18 mouse cellular contexts compared by ENCODE assay signal in the genomic region with DNA sequence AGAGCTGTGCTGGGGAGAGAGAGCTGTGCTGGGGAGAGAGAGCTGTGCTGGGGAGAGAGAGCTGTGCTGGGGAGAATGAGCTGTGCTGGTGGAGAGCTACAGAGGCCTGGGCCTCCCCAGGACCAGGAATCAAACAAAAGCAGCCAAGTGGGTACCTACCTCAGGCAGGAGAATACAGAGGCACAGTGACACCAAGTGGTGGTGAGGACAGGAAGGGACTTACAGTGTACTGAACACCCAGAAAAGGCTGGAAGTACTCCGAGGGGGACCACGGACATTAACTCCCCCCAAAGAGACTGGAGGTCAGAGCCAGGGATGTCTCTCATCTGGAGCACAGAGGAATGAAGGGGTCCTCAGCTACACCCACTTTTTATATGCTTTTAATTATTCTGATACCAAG. TPM values are rescaled to one million over a fixed set of nuclear protein-coding genes. Genes with fewer than 3 reads are reported as not detected.
DNase-seq lines count a peak whose midpoint lies in the region; ATAC-seq and TF ChIP-seq lines count a peak whose summit lies in the region.
"Had no signal": no experiment of that assay in that cellular context is flagged by ENCODE, and none has a peak within 500 bp of the region (broad histone marks: within the 10 kb centered on the region; RNA-seq: fewer than 3 reads in every experiment).

No protein-coding gene starts in this region.

- H3K4me3 ChIP-seq in hindbrain, postnatal 0 days (ENCODE audit: low read length), result no peak overlapping the region
- no peak overlapping the region for H3K4me3 ChIP-seq in hindbrain, embryonic 13.5 days
- H3K4me3 ChIP-seq in lung, embryonic 14.5 days (ENCODE audit: low read depth, low read length), result no peak overlapping the region
- H3K4me3 ChIP-seq in embryonic facial prominence, embryonic 14.5 days (ENCODE audit: low read depth, low read length), result no peak overlapping the region
- H3K4me3 ChIP-seq: forebrain, embryonic 15.5 days; heart, embryonic 10.5 days; hindbrain, embryonic 10.5 days; liver, embryonic 15.5 days had no signal

- no peaks in the 10 kb centered on the region for H3K9me3 ChIP-seq in hindbrain, postnatal 0 days (ENCODE audit: low read length)
- no peaks in the 10 kb centered on the region for H3K9me3 ChIP-seq in hindbrain, embryonic 13.5 days
- H3K9me3 ChIP-seq in lung, embryonic 14.5 days (ENCODE audit: low read depth, low read length), result no peaks in the 10 kb centered on the region
- no peaks in the 10 kb centered on the region for H3K9me3 ChIP-seq in embryonic facial prominence, embryonic 14.5 days (ENCODE audit: control insufficient read depth, low read length)
- H3K9me3 ChIP-seq: forebrain, embryonic 15.5 days; heart, embryonic 10.5 days; hindbrain, embryonic 10.5 days; liver, embryonic 15.5 days had no signal

- H3K36me3 ChIP-seq in hindbrain, postnatal 0 days (ENCODE audit: insufficient read depth, low read length), result peaks cover 42% of the 10 kb centered on the region
- H3K36me3 ChIP-seq in hindbrain, embryonic 13.5 days, result peaks cover 82% of the 10 kb centered on the region
- peaks cover 46% of the 10 kb centered on the region; the same call in 1 of the 2 replicates for H3K36me3 ChIP-seq in lung, embryonic 14.5 days (ENCODE audit: insufficient read depth)
- H3K36me3 ChIP-seq in embryonic facial prominence, embryonic 14.5 days (ENCODE audit: control insufficient read depth, insufficient read depth, low read length), result peaks cover 62% of the 10 kb centered on the region

- no peaks in the 10 kb centered on the region for H3K4me1 ChIP-seq in hindbrain, postnatal 0 days (ENCODE audit: insufficient read depth, low read length)
- peaks cover 5% of the 10 kb centered on the region for H3K4me1 ChIP-seq in hindbrain, embryonic 13.5 days (replicated peaks)
- no peaks in the 10 kb centered on the region for H3K4me1 ChIP-seq in lung, embryonic 14.5 days (ENCODE audit: insufficient read depth)
- H3K4me1 ChIP-seq in embryonic facial prominence, embryonic 14.5 days (ENCODE audit: control insufficient read depth, insufficient read depth, low read length), result no peaks in the 10 kb centered on the region
- H3K4me1 ChIP-seq: heart, embryonic 10.5 days; hindbrain, embryonic 10.5 days had no signal

- no peak overlapping the region for H3K4me2 ChIP-seq in hindbrain, postnatal 0 days (ENCODE audit: low read depth, low read length)
- no peak overlapping the region for H3K4me2 ChIP-seq in hindbrain, embryonic 13.5 days
- H3K4me2 ChIP-seq in lung, embryonic 14.5 days, result no peak overlapping the region
- no peak overlapping the region for H3K4me2 ChIP-seq in embryonic facial prominence, embryonic 14.5 days (ENCODE audit: low read depth, low read length)
- H3K4me2 ChIP-seq: forebrain, embryonic 15.5 days; liver, embryonic 15.5 days had no signal

- peak; percentile 41 for TF ChIP-seq CTCF in hindbrain, postnatal 0 days (IDR thresholded peaks at IDR 0.05; ENCODE audit: low read depth)
- TF ChIP-seq CTCF in lung, embryonic 14.5 days (IDR thresholded peaks at IDR 0.05; ENCODE audit: low read depth), result 0 out of 2 replicates have a peak, but pooled peaks have one; percentile 11

- H3K27ac ChIP-seq in hindbrain, postnatal 0 days, result no peak overlapping the region
- H3K27ac ChIP-seq in hindbrain, embryonic 13.5 days, result no peak overlapping the region
- H3K27ac ChIP-seq in lung, embryonic 14.5 days (ENCODE audit: low read depth), result no peak overlapping the region
- H3K27ac ChIP-seq in embryonic facial prominence, embryonic 14.5 days (replicated peaks; ENCODE audit: low read depth, low read length), result no peak overlapping the region
- H3K27ac ChIP-seq: forebrain, embryonic 15.5 days; heart, embryonic 10.5 days; hindbrain, embryonic 10.5 days; liver, embryonic 15.5 days had no signal

- 89% methylated on average over 2 of the region's 2 CpGs for WGBS in hindbrain, postnatal 0 days
- WGBS in hindbrain, embryonic 13.5 days, result 81% methylated on average over 2 of the region's 2 CpGs
- 81% methylated on average over 2 of the region's 2 CpGs for WGBS in lung, embryonic 14.5 days
- WGBS in embryonic facial prominence, embryonic 14.5 days, result 91% methylated on average over 2 of the region's 2 CpGs

- H3K27me3 ChIP-seq in hindbrain, postnatal 0 days (ENCODE audit: insufficient read depth, low read length), result no peaks in the 10 kb centered on the region
- H3K27me3 ChIP-seq in hindbrain, embryonic 13.5 days, result no peaks in the 10 kb centered on the region
- H3K27me3 ChIP-seq in lung, embryonic 14.5 days (ENCODE audit: insufficient read depth, low read length), result no peaks in the 10 kb centered on the region
- no peaks in the 10 kb centered on the region for H3K27me3 ChIP-seq in embryonic facial prominence, embryonic 14.5 days (replicated peaks; ENCODE audit: control insufficient read depth, insufficient read depth, low read length)
- H3K27me3 ChIP-seq: forebrain, embryonic 15.5 days; liver, embryonic 15.5 days had no signal

- H3K9ac ChIP-seq in hindbrain, postnatal 0 days (replicated peaks; ENCODE audit: low read length), result no peak overlapping the region
- no peak overlapping the region for H3K9ac ChIP-seq in hindbrain, embryonic 13.5 days
- H3K9ac ChIP-seq in lung, embryonic 14.5 days, result no peak overlapping the region
- 0 out of 2 replicates have a peak overlapping the region, but pooled peaks have one; percentile 8 for H3K9ac ChIP-seq in embryonic facial prominence, embryonic 14.5 days (ENCODE audit: low read depth, low read length)
- H3K9ac ChIP-seq: forebrain, embryonic 15.5 days; liver, embryonic 15.5 days had no signal

- DNase-seq in hindbrain, postnatal 0 days (ENCODE audit: low spot score), result peak; percentile 19
- DNase-seq in lung, embryonic 14.5 days, result no peak
- no peak for DNase-seq in lung, adult 18-20 months
- peak; percentile 40 for DNase-seq in A20 (ENCODE audit: low read depth, low spot score)
- no peak for DNase-seq in embryonic facial prominence, embryonic 14.5 days (ENCODE audit: low spot score)
- no peak for DNase-seq in adrenal gland, postnatal 10 days
- DNase-seq: adrenal gland, adult 2 months; cerebellum, adult 11 months; cerebellum, postnatal 36 days; kidney, adult 9 months; kidney, postnatal 36 days; lung, postnatal 36 days; thymus, postnatal 25 days had no signal

- no peak for ATAC-seq in hindbrain, postnatal 0 days
- no peak for ATAC-seq in hindbrain, embryonic 13.5 days (ENCODE audit: low FRiP score)
- no peak for ATAC-seq in lung, embryonic 14.5 days (ENCODE audit: insufficient read depth)
- no peak for ATAC-seq in embryonic facial prominence, embryonic 14.5 days (ENCODE audit: low read depth)
- ATAC-seq: forebrain, embryonic 15.5 days had no signal

RNA-seq across cellular contexts. Expression of a gene that starts 6.9 kb away (rescaled TPM):
- 15.1 and 25.7 TPM in 2 replicates for total RNA-seq in hindbrain, postnatal 0 days (2014; rRNA removed)
- polyA plus RNA-seq in hindbrain, postnatal 0 days (2015; fragmentation: Nextera tagmentation; extraction: Ambion mirVana), result 10.6 and 13.1 TPM in 2 replicates
- polyA plus RNA-seq in hindbrain, embryonic 13.5 days (2015; fragmentation: Nextera tagmentation; extraction: Ambion mirVana), result 10.1 and 12.5 TPM in 2 replicates
- 11.1 and 12.4 TPM in 2 replicates for polyA plus RNA-seq in lung, embryonic 14.5 days (2014; fragmentation: Nextera tagmentation; extraction: Ambion mirVana)
- 7.3 and 10.1 TPM in 2 replicates for polyA plus RNA-seq in embryonic facial prominence, embryonic 14.5 days (2014; fragmentation: Nextera tagmentation; extraction: Ambion mirVana)
- 1 to 10 TPM; 5.2 to 8.0 TPM for total RNA-seq in adrenal gland, postnatal 10 days (2021)

RNA-seq across cellular contexts. Expression of a gene that starts 6.9 kb away (rescaled TPM):
- total RNA-seq in hindbrain, postnatal 0 days (2014; rRNA removed), result 11.2 and 11.7 TPM in 2 replicates
- 11.6 and 13.9 TPM in 2 replicates for polyA plus RNA-seq in hindbrain, postnatal 0 days (2015; fragmentation: Nextera tagmentation; extraction: Ambion mirVana)
- 16.1 and 19.9 TPM in 2 replicates for polyA plus RNA-seq in hindbrain, embryonic 13.5 days (2015; fragmentation: Nextera tagmentation; extraction: Ambion mirVana)
- polyA plus RNA-seq in lung, embryonic 14.5 days (2014; fragmentation: Nextera tagmentation; extraction: Ambion mirVana), result 18.9 and 21.4 TPM in 2 replicates
- polyA plus RNA-seq in embryonic facial prominence, embryonic 14.5 days (2014; fragmentation: Nextera tagmentation; extraction: Ambion mirVana), result 14.2 and 15.2 TPM in 2 replicates
- 10 to 100 TPM; 18.0 to 19.0 TPM for total RNA-seq in adrenal gland, postnatal 10 days (2021)

RNA-seq across cellular contexts. Expression of a gene that starts 11.0 kb away (rescaled TPM):
- 18.9 and 47.4 TPM in 2 replicates for total RNA-seq in hindbrain, postnatal 0 days (2014; rRNA removed)
- 45.3 and 48.2 TPM in 2 replicates for polyA plus RNA-seq in hindbrain, postnatal 0 days (2015; fragmentation: Nextera tagmentation; extraction: Ambion mirVana)
- 65.7 and 69.2 TPM in 2 replicates for polyA plus RNA-seq in hindbrain, embryonic 13.5 days (2015; fragmentation: Nextera tagmentation; extraction: Ambion mirVana)
- 86.9 and 91.4 TPM in 2 replicates for polyA plus RNA-seq in lung, embryonic 14.5 days (2014; fragmentation: Nextera tagmentation; extraction: Ambion mirVana)
- polyA plus RNA-seq in embryonic facial prominence, embryonic 14.5 days (2014; fragmentation: Nextera tagmentation; extraction: Ambion mirVana), result 68.8 and 70.8 TPM in 2 replicates
- total RNA-seq in adrenal gland, postnatal 10 days (2021), result 10 to 100 TPM; 20.4 to 22.3 TPM

RNA-seq across cellular contexts. Expression of a gene that starts 43.5 kb away (rescaled TPM):
- 24.2 and 32.1 TPM in 2 replicates for total RNA-seq in hindbrain, postnatal 0 days (2014; rRNA removed)
- polyA plus RNA-seq in hindbrain, postnatal 0 days (2015; fragmentation: Nextera tagmentation; extraction: Ambion mirVana), result 17.6 and 22.0 TPM in 2 replicates
- polyA plus RNA-seq in hindbrain, embryonic 13.5 days (2015; fragmentation: Nextera tagmentation; extraction: Ambion mirVana), result 20.3 and 24.4 TPM in 2 replicates
- polyA plus RNA-seq in lung, embryonic 14.5 days (2014; fragmentation: Nextera tagmentation; extraction: Ambion mirVana), result 13.2 and 13.6 TPM in 2 replicates
- polyA plus RNA-seq in embryonic facial prominence, embryonic 14.5 days (2014; fragmentation: Nextera tagmentation; extraction: Ambion mirVana), result 11.6 and 11.9 TPM in 2 replicates
- 10 to 100 TPM; 40.7 to 43.3 TPM for total RNA-seq in adrenal gland, postnatal 10 days (2021)

RNA-seq across cellular contexts. Expression of a gene that starts 58.0 kb away (rescaled TPM):
- total RNA-seq in hindbrain, postnatal 0 days (2014; rRNA removed), result 12.4 and 20.7 TPM in 2 replicates
- 17.1 and 17.7 TPM in 2 replicates for polyA plus RNA-seq in hindbrain, postnatal 0 days (2015; fragmentation: Nextera tagmentation; extraction: Ambion mirVana)
- polyA plus RNA-seq in hindbrain, embryonic 13.5 days (2015; fragmentation: Nextera tagmentation; extraction: Ambion mirVana), result 7.3 and 8.1 TPM in 2 replicates
- 33.3 and 37.2 TPM in 2 replicates for polyA plus RNA-seq in lung, embryonic 14.5 days (2014; fragmentation: Nextera tagmentation; extraction: Ambion mirVana)
- 34.3 TPM in 2 replicates for polyA plus RNA-seq in embryonic facial prominence, embryonic 14.5 days (2014; fragmentation: Nextera tagmentation; extraction: Ambion mirVana)
- total RNA-seq in adrenal gland, postnatal 10 days (2021), result 10 to 100 TPM; 28.6 to 32.6 TPM

Comparison
In these comparisons a context has a peak if more than half of its experiments do, and no peak if none do; other contexts are left out.
1. DNase-seq: peak in hindbrain, postnatal 0 days (single experiment) and A20 (single experiment); none in lung, embryonic 14.5 days (single experiment), lung, adult 18-20 months (0 of 2), embryonic facial prominence, embryonic 14.5 days (single experiment) and adrenal gland, postnatal 10 days (single experiment).